Mouse (Mus musculus): ENCODE measurements around the gene Il1f10.

The Il1f10 gene

DNA sequence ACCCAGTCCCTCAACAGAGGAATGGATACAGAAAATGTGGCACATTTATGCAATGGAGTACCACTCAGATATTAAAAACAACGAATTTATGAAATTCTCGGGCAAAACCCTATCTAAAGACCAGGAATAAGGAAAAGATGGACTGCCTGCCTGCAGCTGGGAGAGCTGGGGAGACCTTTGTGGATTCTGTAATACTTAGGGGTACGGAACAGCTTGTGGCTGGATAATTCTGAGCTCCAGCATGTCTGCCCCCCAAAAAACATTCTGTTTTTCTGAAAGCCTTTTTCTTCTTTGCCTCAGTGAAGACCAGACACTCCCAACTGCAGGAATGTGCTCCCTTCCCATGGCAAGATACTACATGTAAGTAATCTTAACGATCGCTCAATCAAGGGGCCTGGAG is at the start of gene Il1f10:
TSS of gene Il1f10 (plus strand) at position 301 of the 400 bp plus-strand sequence.
- no peak for DNase-seq

DNA sequence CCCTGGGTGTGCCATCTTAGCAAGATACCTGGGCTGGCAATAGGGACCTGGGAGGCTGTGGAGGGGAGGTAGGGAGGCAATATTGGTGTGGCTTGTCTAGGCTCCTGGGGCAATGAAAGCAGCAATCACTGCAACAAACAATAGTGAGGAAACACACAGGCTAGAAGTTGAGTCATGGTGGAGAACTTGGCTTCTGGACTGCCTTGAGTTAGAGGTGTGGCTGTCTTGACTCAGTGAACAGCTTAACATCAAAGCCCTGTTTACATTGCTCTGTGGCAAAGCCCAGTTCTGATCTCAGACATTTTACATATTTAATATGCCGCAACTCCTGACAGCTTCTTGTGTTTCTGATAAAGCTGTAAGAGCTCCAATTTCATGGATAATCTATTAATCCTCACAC is 23.5 kb upstream of the Il1f10 start:
- DNase-seq, result no peak

DNA sequence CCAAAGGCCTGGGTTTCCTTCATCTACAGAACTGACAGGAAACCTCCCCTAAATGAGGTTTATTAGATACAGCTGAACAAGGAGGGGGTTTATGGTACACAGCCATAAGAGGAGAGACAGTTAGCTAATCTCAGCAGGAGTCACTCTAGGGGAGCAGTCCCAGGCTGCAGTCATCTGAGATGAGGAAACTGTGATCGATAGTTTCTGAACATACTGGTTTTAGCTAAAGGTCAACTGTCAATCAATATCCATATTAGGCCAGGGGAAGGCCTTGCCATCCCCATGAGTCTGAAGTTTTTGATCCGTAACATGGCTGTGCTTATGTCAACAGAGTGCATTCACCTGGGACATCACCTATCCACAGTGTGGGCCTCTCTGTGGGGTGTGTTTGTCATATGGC is 17.4 kb upstream of the Il1f10 start:
- no peak for DNase-seq

DNA sequence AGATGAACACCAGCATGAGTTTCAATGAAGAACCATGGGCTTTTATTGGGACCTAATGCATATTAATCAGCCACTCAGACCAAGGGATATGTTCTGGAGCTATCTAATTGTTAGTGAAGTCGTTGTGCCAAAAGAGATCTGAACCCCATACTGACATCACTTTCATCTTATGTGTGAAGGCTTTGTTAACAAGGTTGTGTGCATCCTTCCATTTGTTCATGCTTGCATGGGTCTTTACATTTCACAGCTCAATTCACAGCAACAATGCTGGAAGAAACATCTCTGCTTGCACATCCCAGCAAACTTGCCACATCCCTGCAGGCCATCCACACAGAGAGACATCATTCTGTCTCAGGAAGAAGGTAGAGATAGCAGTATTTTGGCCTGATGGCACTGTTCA is 15.8 kb upstream of the Il1f10 start:
- DNase-seq, result no peak

DNA sequence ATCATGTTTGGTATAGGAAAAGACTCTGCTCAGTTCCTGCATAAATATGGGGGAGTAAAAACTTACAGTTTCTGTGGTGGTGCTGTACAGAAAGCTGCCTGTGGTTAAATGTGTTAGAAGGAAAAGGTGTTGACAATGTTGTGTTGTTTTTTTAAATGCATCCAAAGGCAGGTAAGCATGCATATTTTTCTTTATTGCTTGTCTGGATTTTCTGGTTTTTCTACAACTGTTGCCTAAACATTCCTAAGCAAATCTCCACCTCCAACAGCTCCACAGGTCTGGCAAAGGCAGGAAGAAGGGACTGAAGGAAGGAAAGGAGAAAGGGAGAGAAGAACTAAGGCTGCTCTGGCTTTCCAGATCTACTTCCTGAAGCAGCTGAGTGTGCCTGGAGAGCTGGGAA is 14.3 kb upstream of the Il1f10 start, which contains the start of gene Il1f5:
TSS of gene Il1f5 (plus strand) at position 301 of the 400 bp plus-strand sequence.
- no peak for DNase-seq

DNA sequence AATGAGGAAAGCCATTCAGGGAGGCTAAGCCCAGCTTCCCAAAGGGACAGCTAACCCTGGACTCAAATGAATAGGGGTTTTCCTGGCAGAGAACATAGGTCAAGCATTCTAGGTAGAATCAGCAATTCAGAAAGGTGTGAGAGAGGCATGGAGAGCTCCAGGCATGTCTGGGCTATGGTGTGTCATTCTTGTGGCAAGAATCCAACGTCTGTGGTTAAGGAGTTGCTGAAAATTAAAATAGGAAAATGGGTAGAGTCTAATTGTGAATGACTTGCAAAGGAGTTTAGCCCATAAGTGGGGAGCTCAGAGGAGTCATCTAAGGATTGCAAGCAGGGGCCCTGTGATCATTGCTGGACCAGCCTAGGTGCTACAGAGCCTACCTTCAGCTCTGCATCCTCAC is 3.6 kb downstream of the Il1f10 start:
- DNase-seq, result no peak

DNA sequence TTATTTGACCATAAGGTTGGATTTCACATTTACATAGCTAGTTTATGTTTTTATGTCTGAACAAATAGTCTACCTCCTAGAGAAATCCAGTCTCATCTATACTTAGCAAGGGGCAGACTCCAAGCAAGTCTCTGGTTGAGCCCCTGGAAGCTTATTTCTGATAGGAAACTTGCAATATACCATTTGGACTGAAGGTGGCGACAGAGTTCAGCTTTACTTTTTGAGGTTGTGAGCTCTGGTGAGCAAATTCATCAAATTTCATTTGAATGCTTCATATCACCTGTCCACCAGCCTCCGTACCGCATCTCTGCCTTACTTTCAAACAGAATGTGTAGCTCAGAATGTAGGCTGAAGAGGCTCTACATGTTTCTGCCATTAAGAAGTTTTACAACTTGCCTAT is 5.8 kb downstream of the Il1f10 start:
- DNase-seq, result no peak

DNA sequence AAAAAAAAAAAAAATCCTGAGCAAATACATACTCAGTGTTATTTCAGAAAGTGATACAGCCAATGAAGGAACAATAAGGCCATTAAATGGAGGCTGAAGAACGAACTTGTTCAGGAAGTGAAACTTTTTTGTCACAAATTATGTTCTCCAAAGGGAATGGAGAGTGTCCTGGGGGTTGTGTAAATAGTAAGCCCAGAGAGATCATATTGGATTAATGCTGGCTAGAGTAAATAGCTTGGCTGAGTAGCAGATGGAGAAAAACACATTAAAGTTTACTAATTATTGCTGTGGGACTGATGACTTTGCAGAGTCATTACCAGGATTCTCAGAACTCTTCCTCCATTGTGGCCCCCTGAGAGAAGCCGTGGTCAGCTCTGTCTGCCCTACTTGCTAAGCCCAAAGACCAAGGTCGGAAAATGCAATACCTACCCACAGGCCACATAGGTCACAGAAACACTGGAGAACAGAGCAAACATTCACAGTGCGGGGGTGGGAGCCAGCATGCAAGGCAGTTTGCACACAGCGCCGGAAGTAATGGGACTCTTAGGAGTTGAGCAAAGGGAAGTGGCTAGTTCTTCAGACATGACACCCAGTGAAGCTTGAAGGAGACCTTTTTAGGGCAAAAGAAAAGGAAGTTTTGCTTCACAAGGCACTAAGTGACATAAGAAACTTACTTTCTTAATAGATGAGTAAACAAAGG is 20.5 kb downstream of the Il1f10 start:
- DNase-seq, result no peak

DNA sequence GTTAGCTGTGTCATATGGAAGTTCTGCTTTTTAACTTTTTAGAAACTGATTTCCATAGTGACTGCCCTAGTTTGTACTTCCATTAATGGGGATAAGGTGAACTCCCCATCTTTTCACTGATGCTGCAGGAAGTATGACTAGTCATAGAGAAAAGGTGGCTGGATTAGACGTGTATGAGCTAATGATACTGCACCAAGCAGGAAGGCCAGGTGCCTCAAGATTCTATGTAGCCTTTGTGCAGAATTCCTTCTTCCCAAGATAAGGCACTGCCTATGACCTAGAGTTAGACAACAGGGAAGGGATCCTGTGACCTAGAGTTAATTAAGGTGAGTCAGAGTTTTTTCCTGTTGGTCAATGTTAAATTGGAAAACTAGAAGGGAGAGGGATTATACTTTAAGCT is 25.9 kb downstream of the Il1f10 start:
- no peak for DNase-seq

DNA sequence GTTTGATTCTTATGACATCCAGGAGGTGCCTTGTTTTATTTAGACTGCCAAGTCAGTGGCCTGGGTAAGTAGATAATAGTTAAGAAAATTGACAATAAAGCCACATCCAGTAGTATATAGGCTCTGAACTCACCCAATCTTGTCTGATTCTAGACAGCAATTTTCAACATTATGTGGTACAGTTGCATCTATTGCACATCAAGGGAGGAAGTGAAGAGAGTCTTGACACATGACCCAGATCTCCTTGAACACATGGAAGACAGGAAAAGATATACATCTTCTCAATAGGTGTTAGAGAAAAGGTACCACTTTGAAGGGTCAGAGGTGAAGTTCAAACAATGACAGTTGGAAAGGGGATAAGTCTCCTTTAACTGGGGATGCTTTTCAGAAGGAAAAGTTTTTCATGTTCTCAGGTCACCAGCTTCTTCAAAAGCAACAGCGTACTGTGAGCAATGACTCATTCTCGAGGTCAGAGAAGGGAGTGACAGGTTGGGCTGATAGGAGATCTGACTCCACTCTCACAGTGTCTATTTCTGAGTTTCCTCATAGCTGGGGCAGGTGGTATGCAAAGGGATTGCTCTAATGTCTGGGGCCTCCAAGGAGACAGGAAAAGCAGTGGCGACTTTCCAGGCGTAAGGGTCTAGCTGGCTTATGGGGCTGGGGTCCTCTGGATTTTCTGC is 27.1 kb downstream of the Il1f10 start:
- DNase-seq, result no peak

DNA sequence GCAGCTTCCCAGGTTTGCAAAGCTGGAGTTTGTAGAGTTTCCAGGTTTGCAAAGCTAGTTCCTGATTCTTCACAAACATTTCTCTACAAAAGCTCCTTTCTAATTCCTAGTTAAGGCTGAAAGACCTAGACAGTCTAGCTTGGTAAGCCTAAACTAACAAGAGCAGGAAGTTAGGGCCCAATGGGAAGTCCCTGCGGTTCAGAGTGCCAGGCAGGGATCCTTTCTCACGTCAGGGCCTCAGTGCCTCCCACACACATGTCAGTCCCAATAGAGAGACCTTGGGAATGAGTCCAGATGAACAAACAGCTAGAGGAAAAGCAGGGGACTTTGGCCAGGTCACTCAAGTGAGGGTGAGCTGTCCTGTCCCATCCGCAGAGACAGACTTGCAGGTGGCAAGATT is 44.3 kb downstream of the Il1f10 start:
- no peak for DNase-seq

DNA sequence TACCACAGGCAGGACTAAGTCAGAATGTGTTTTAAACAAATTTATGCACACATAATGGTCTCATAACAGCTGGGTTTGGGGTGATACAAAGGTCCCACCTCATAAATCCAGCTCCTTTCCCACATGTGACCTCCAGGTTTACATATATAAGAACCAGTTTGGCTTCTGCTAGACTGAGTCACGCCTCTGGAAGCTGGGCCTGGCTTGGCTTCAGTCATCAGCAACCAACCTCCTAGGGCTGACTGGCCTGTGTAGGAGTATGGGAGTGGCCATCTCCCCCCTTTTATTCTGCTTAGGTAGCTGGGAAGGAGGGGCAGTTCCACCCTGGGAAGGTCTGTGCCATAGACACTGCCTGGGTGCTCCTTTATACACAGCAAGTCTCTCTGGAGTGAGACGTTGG is 45.5 kb downstream of the Il1f10 start, which contains the start of gene Il1rn:
TSS of gene Il1rn (plus strand) at position 309 of the 400 bp plus-strand sequence.
- DNase-seq, result no peak

DNA sequence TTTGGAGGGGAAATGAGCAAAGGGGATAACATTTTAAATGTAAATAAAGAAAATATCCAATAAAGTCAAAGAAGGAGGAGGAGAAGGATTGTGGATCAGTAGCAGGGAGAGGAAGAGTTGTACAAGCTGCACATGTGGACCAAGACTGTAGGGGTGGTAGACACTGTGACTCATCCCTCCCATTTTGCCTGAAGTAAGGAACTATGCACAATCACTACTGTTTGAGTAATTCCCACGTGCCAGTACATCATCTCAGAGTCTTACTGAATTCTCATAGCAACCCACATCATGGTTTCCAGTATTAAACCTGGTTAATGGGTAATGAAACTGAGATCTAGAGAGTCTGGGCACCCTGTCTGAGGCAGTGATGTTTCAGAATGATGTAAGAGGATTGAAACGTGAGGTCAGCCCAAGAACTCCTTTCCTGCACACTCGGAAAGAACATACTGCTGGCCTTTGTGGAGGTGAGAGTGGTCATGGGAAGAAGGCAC is 50.4 kb downstream of the Il1f10 start:
- no peak for DNase-seq
